Mouse (Mus musculus) hindbrain, embryonic 16.5 days (tissue): ENCODE measurements at regions not wholly inside any gene's neighbourhood (a gene's known extent, or its start where the extent isn't known, plus 50 kb on each side); places are given as distances from the start of the nearest gene placed in this dataset.

Experiments
- ATAC-seq: fragments of 200-750 bp; cut with Nextera tagmentation; 2 replicates; pipeline ENCODE4 v1.8.0; 2017; ENCODE audit warnings: moderate TSS enrichment, moderate library complexity
- H3K27ac ChIP-seq: fragments of 300-500 bp; sonication (generic); 2 replicates; pipeline ENCODE4 v1.5.1; 2014; ENCODE audit warnings: low read depth, mild to moderate bottlenecking, control low read depth, low read length, moderate library complexity
- H3K27me3 ChIP-seq: fragments of 300-500 bp; sonication (generic); replicated peaks from 2 replicates; pipeline ENCODE4 v1.6.1; 2014; ENCODE audit warnings: low read length; ENCODE audit not compliant: control insufficient read depth, insufficient read depth
- H3K36me3 ChIP-seq: fragments of 300-500 bp; sonication (generic); 2 replicates; pipeline ENCODE4 v1.6.1; 2014; ENCODE audit warnings: mild to moderate bottlenecking, low read length, moderate library complexity, mixed read lengths; ENCODE audit not compliant: control insufficient read depth, insufficient read depth
- H3K4me1 ChIP-seq: fragments of 300-500 bp; sonication (generic); 2 replicates; pipeline ENCODE4 v1.6.1; 2014; ENCODE audit warnings: low read depth, low read length; ENCODE audit not compliant: control insufficient read depth, insufficient read depth
- H3K4me2 ChIP-seq: fragments of 300-500 bp; sonication (generic); 2 replicates; pipeline ENCODE4 v1.6.1; 2014; ENCODE audit warnings: mild to moderate bottlenecking, low read length, control low read depth, moderate library complexity
- H3K4me3 ChIP-seq: fragments of 300-500 bp; sonication (generic); 2 replicates; pipeline ENCODE4 v1.5.1; 2014; ENCODE audit warnings: mild to moderate bottlenecking, low read length, control low read depth, moderate library complexity
- H3K9ac ChIP-seq: fragments of 300-500 bp; sonication (generic); 2 replicates; pipeline ENCODE4 v1.6.1; 2014; ENCODE audit warnings: low read depth, mild to moderate bottlenecking, control low read depth, low read length, moderate library complexity
- H3K9me3 ChIP-seq: fragments of 300-500 bp; sonication (generic); 2 replicates; pipeline ENCODE4 v1.6.1; 2014; ENCODE audit warnings: mild to moderate bottlenecking, low read length, moderate library complexity; ENCODE audit not compliant: control insufficient read depth
- WGBS: fragments of 180-500 bp; shearing (Covaris S2); extraction: QIAGEN DNeasy Blood & Tissue Kit; methylation state at CpG from one replicate; pipeline ENCODE4 v1.1.7; 2014; 5-methylcytosine and 5-hydroxymethylcytosine counted together

GRCm38 (mm10) chr11:43980444-43980843 lies 79.4 kb upstream of the Adra1b start:
- no peak overlapping the region for H3K4me2 ChIP-seq
- no peak overlapping the region for H3K4me3 ChIP-seq
- no peaks in the 10 kb centered on the region for H3K36me3 ChIP-seq
- H3K9ac ChIP-seq: no peak overlapping the region
- no peak for ATAC-seq
- H3K4me1 ChIP-seq: no peaks in the 10 kb centered on the region
- 85% methylated on average over 4 of the region's 4 CpGs for WGBS
- no peak overlapping the region for H3K27ac ChIP-seq
- H3K9me3 ChIP-seq: no peaks in the 10 kb centered on the region
- H3K27me3 ChIP-seq: no peaks in the 10 kb centered on the region

- ATAC-seq: no peak
- H3K27me3 ChIP-seq: no peaks in the 10 kb centered on the region
- no peaks in the 10 kb centered on the region for H3K9me3 ChIP-seq
- H3K4me2 ChIP-seq: no peak overlapping the region
- H3K27ac ChIP-seq: no peak overlapping the region
- WGBS: 85% methylated on average over 1 of the region's 1 CpGs
- H3K4me3 ChIP-seq: no peak overlapping the region
- no peaks in the 10 kb centered on the region for H3K4me1 ChIP-seq
- no peak overlapping the region for H3K9ac ChIP-seq
- H3K36me3 ChIP-seq: no peaks in the 10 kb centered on the region
Measured at GRCm38 (mm10) chr11:43989911-43990430, 89.0 kb upstream of the Adra1b start.

- no peak overlapping the region for H3K4me3 ChIP-seq
- no peaks in the 10 kb centered on the region for H3K36me3 ChIP-seq
- H3K4me1 ChIP-seq: no peaks in the 10 kb centered on the region
- H3K27me3 ChIP-seq: no peaks in the 10 kb centered on the region
- no peak for ATAC-seq
- no peak overlapping the region for H3K27ac ChIP-seq
- WGBS: 86% methylated on average over 6 of the region's 6 CpGs
- H3K9me3 ChIP-seq: no peaks in the 10 kb centered on the region
- H3K4me2 ChIP-seq: no peak overlapping the region
- H3K9ac ChIP-seq: no peak overlapping the region
Measured at GRCm38 (mm10) chr11:43992011-43992471, 91.0 kb upstream of the Adra1b start.

- WGBS: 75% methylated on average over 12 of the region's 12 CpGs
- Histone ChIP-seq H3K27ac (no peak overlapping the region), H3K4me3 (no peak overlapping the region), H3K36me3 (no peaks in the 10 kb centered on the region), H3K9me3 (no peaks in the 10 kb centered on the region; the same call in 1 of the 2 replicates), H3K4me1 (no peaks in the 10 kb centered on the region; the same call in 1 of the 2 replicates), H3K9ac (no peak overlapping the region), H3K27me3 (no peaks in the 10 kb centered on the region), H3K4me2 (no peak overlapping the region)
- ATAC-seq: no peak
Measured at GRCm38 (mm10) chr11:43998046-43998725, 97.2 kb upstream of the Adra1b start.

- Histone ChIP-seq H3K27me3 (no peaks in the 10 kb centered on the region), H3K27ac (no peak overlapping the region), H3K9ac (no peak overlapping the region), H3K36me3 (no peaks in the 10 kb centered on the region), H3K9me3 (no peaks in the 10 kb centered on the region; the same call in 1 of the 2 replicates), H3K4me2 (no peak overlapping the region), H3K4me1 (no peaks in the 10 kb centered on the region; the same call in 1 of the 2 replicates), H3K4me3 (no peak overlapping the region)
- no peak for ATAC-seq
- WGBS: 91% methylated on average over 4 of the region's 4 CpGs
Measured at GRCm38 (mm10) chr11:44000056-44000455, 99.0 kb upstream of the Adra1b start.

GRCm38 (mm10) chr11:44001843-44002589 lies 101.0 kb upstream of the Adra1b start:
- no peaks in the 10 kb centered on the region for H3K36me3 ChIP-seq
- no peak overlapping the region for H3K4me2 ChIP-seq
- H3K9ac ChIP-seq: no peak overlapping the region
- ATAC-seq: peak; percentile 51; the same call in 1 of the 2 replicates
- H3K4me3 ChIP-seq: no peak overlapping the region
- 86% methylated on average over 7 of the region's 7 CpGs for WGBS
- no peaks in the 10 kb centered on the region; the same call in 1 of the 2 replicates for H3K9me3 ChIP-seq
- no peaks in the 10 kb centered on the region for H3K27me3 ChIP-seq
- H3K4me1 ChIP-seq: no peaks in the 10 kb centered on the region; the same call in 1 of the 2 replicates
- H3K27ac ChIP-seq: 0 out of 2 replicates have a peak overlapping the region, but pooled peaks have one; percentile 0

- Histone ChIP-seq H3K36me3 (no peaks in the 10 kb centered on the region), H3K4me2 (no peak overlapping the region), H3K4me1 (no peaks in the 10 kb centered on the region; the same call in 1 of the 2 replicates), H3K27ac (0 out of 2 replicates have a peak overlapping the region, but pooled peaks have one; percentile 0), H3K9ac (no peak overlapping the region), H3K27me3 (no peaks in the 10 kb centered on the region), H3K9me3 (no peaks in the 10 kb centered on the region; the same call in 1 of the 2 replicates), H3K4me3 (no peak overlapping the region)
- peak; percentile 89 for ATAC-seq
- 49% methylated on average over 6 of the region's 6 CpGs for WGBS
Measured at GRCm38 (mm10) chr11:44002716-44003522, 101.9 kb upstream of the Adra1b start.

- ATAC-seq: no peak
- H3K4me3 ChIP-seq: no peak overlapping the region
Measured at GRCm38 (mm10) chr11:44007526-44008040, 106.6 kb upstream of the Adra1b start.

More at GRCm38 (mm10) chr11:44007526-44008040, 106.6 kb upstream of the Adra1b start:
- H3K9me3 ChIP-seq: no peaks in the 10 kb centered on the region
- no peaks in the 10 kb centered on the region for H3K36me3 ChIP-seq
- no peak overlapping the region for H3K9ac ChIP-seq
- no peaks in the 10 kb centered on the region for H3K27me3 ChIP-seq
- no peak overlapping the region for H3K4me2 ChIP-seq
- no peak overlapping the region for H3K27ac ChIP-seq
- no peaks in the 10 kb centered on the region; the same call in 1 of the 2 replicates for H3K4me1 ChIP-seq
- 84% methylated on average over 5 of the region's 5 CpGs for WGBS
